Mouse (Mus musculus) lung, embryonic 14.5 days (tissue): ENCODE measurements at regions not wholly inside any gene's neighbourhood (a gene's known extent, or its start where the extent isn't known, plus 50 kb on each side); places are given as distances from the start of the nearest gene placed in this dataset.

Experiments
- ATAC-seq: fragments of 200-750 bp; cut with Nextera tagmentation; 2 replicates; pipeline ENCODE4 v1.8.0; 2017; ENCODE audit warnings: mild to moderate bottlenecking, moderate TSS enrichment, moderate library complexity; ENCODE audit not compliant: insufficient read depth
- DNase-seq: peaks from one replicate; pipeline ENCODE4 v3.0.0-alpha.2; 2015
- H3K27ac ChIP-seq: fragments of 300-500 bp; sonication (generic); 2 replicates; pipeline ENCODE4 v1.5.1; 2014; ENCODE audit warnings: low read depth, mild to moderate bottlenecking, moderate library complexity
- H3K27me3 ChIP-seq: fragments of 300-500 bp; sonication (generic); 2 replicates; pipeline ENCODE4 v1.6.1; 2014; ENCODE audit warnings: low read length, control low read depth; ENCODE audit not compliant: insufficient read depth
- H3K36me3 ChIP-seq: fragments of 300-500 bp; sonication (generic); 2 replicates; pipeline ENCODE4 v1.6.1; 2014; ENCODE audit warnings: control low read depth; ENCODE audit not compliant: insufficient read depth
- H3K4me1 ChIP-seq: fragments of 300-500 bp; sonication (generic); 2 replicates; pipeline ENCODE4 v1.6.1; 2014; ENCODE audit warnings: antibody characterized with exemption, control low read depth; ENCODE audit not compliant: insufficient read depth
- H3K4me2 ChIP-seq: fragments of 300-500 bp; sonication (generic); 2 replicates; pipeline ENCODE4 v1.6.1; 2014; ENCODE audit warnings: mild to moderate bottlenecking
- H3K4me3 ChIP-seq: fragments of 300-500 bp; sonication (generic); 2 replicates; pipeline ENCODE4 v1.5.1; 2014; ENCODE audit warnings: low read depth, low read length
- H3K9ac ChIP-seq: fragments of 300-500 bp; sonication (generic); 2 replicates; pipeline ENCODE4 v1.6.1; 2014
- H3K9me3 ChIP-seq: fragments of 300-500 bp; sonication (generic); 2 replicates; pipeline ENCODE4 v1.6.1; 2016; ENCODE audit warnings: low read depth, low read length, control low read depth
- CTCF ChIP-seq: IDR thresholded peaks from 2 replicates; pipeline ENCODE4 v1.5.1; 2016; ENCODE audit warnings: antibody characterized with exemption, low read depth
- WGBS: fragments of 180-500 bp; shearing (Covaris S2); extraction: QIAGEN DNeasy Blood & Tissue Kit; methylation state at CpG from one replicate; pipeline ENCODE4 v1.1.7; 2014; 5-methylcytosine and 5-hydroxymethylcytosine counted together

DNA sequence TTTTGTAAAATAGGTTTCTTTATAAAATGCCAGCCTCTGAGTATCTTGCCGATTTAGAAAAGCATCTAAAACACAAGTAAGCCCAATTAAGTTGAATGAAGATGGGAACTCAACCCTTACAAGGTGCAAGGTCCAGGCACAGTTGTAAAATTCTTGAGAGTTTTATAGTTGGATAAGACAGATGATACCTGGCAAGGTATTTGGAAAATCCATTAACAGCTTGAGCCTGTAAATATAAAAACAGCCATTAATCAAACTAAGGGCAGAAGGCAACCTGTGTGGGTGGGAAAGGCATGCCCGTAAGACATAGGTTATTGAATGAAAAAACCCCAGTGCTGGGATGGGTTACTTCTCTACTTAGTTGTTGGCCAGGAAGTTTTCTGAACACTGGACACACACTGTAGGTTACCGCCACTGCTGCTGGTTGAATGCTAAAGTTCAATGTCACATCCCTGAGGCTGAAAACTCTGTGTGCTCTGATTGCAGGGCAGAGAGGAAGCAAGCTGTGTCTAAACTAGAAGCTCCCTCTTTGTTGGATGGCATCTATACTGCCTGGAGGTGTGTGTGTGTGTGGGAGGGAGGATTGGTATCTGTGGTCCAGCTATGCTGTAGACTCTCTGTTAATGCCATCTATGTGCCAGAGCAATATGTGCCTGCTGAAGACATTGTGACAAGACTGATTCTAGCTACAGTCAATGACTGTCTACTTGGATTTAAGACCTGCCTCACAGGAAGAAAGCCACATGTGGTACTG, 121.4 kb downstream of the Mbip start:
- Histone ChIP-seq H3K4me2 (no peak overlapping the region), H3K9me3 (no peaks in the 10 kb centered on the region)
- no peak for ATAC-seq

DNA sequence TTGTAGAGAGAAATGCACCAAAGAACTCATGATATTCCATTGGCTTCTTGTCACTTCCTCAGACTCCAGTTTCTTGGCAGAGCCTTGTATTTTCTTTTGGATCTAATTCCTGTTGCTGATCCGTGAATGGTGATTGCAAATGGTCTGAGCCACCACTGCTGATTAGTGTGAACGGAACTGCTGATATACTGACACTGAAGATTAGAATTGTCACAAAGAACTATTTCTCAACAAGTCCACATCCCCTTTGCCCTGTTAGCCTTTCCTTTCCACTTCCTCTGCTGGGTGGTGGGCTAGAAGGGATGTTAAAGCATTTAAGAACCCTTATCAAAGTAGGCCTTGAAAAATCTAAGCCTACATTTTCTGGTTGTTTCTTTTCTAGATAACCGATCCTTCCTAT, 152.2 kb downstream of the Mbip start:
- no peaks in the 10 kb centered on the region for H3K27me3 ChIP-seq
- H3K27ac ChIP-seq, result no peak overlapping the region
- H3K4me2 ChIP-seq, result no peak overlapping the region
- TF ChIP-seq CTCF, result no peak
- 43% methylated on average over 3 of the region's 3 CpGs for WGBS
- no peak overlapping the region for H3K9ac ChIP-seq
- no peaks in the 10 kb centered on the region for H3K4me1 ChIP-seq
- H3K36me3 ChIP-seq, result no peaks in the 10 kb centered on the region
- ATAC-seq, result no peak
- no peak for DNase-seq
- no peaks in the 10 kb centered on the region for H3K9me3 ChIP-seq
- H3K4me3 ChIP-seq, result no peak overlapping the region

More for the DNA sequence above, 121.4 kb downstream of the Mbip start:
- no peak overlapping the region for H3K9ac ChIP-seq
- no peak overlapping the region for H3K27ac ChIP-seq
- TF ChIP-seq CTCF, result no peak
- H3K36me3 ChIP-seq, result no peaks in the 10 kb centered on the region
- WGBS, result 88% methylated on average over 3 of the region's 3 CpGs
- H3K27me3 ChIP-seq, result no peaks in the 10 kb centered on the region
- no peak overlapping the region for H3K4me3 ChIP-seq
- no peak for DNase-seq
- no peaks in the 10 kb centered on the region for H3K4me1 ChIP-seq

DNA sequence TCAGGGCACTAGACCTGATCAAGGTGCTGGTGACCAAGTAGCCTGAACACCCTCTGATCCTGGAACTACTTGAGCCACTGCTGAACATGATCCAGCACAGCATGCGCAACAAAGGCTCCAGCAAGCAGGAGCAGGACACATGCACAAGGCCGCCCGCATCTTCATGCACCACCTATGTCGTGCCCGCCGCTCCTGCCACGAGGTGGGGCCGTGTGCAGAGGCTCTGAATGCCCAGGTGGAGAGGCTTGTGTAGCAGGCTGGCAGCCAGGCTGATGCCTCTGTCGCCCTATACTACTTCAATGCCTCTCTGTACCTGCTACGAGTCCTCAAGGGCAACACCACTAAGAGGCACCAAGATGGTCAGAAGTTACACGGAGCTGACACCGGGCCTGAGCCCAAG, 156.1 kb downstream of the Mbip start:
- WGBS, result 86% methylated on average over 12 of the region's 12 CpGs

DNA sequence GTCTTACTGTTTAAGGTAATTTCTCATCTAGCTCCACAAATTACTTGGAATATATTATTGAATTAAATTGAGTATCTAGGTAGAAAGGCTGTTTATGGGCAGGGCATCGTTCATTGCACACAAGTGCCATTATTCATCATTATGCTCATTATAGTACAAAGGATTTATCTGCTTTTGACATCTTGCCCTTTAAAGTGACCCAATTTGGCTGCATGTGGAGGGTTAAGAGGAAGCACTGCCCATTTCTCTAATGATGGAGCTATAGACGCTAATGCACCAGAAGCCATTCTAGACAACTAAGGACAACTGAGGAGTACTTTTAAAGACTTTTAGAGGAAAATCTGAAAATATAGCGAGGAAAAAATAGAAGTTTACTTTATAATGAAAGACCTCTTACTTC, 185.0 kb downstream of the Mbip start:
- no peaks in the 10 kb centered on the region for H3K9me3 ChIP-seq
- H3K4me1 ChIP-seq, result no peaks in the 10 kb centered on the region
- DNase-seq, result no peak
- H3K36me3 ChIP-seq, result no peaks in the 10 kb centered on the region
- no peak overlapping the region for H3K27ac ChIP-seq
- no peaks in the 10 kb centered on the region for H3K27me3 ChIP-seq
- H3K9ac ChIP-seq, result no peak overlapping the region
- H3K4me2 ChIP-seq, result no peak overlapping the region
- no peak for ATAC-seq
- no peak overlapping the region for H3K4me3 ChIP-seq
- WGBS, result 71% methylated on average over 3 of the region's 3 CpGs
- no peak for TF ChIP-seq CTCF

More for the DNA sequence above, 156.1 kb downstream of the Mbip start:
- Histone ChIP-seq H3K27ac (no peak overlapping the region), H3K9me3 (no peaks in the 10 kb centered on the region), H3K4me1 (no peaks in the 10 kb centered on the region), H3K4me2 (no peak overlapping the region), H3K9ac (no peak overlapping the region), H3K27me3 (no peaks in the 10 kb centered on the region), H3K36me3 (no peaks in the 10 kb centered on the region), H3K4me3 (no peak overlapping the region)
- DNase-seq (no peak), ATAC-seq (no peak)
- no peak for TF ChIP-seq CTCF

DNA sequence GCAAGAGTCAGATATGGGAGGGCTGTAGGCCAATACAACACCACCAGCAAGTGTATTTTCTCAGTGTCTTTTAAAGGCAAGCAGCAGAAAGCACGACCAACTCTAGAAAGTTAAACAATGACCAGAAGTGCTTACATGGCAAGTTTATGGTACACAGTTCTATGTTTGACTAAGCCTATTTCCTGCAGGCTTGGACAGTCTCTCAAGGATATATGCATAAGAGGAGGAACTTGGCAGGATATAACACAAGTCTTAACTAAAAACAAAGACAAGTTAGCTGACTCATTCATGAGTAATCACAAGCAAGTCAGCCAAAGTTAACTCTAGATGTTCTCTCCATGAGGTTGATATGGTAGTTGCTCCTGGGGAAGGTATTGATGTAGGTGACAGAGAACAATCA, 201.3 kb downstream of the Mbip start:
- H3K27me3 ChIP-seq, result no peaks in the 10 kb centered on the region
- no peak overlapping the region for H3K4me3 ChIP-seq
- 38% methylated on average over 1 of the region's 1 CpGs for WGBS
- H3K4me2 ChIP-seq, result no peak overlapping the region
- DNase-seq (peak; percentile 9), ATAC-seq (no peak; the same call in 1 of the 2 replicates)
- H3K4me1 ChIP-seq, result no peaks in the 10 kb centered on the region
- no peak overlapping the region for H3K9ac ChIP-seq
- H3K36me3 ChIP-seq, result no peaks in the 10 kb centered on the region
- no peak for TF ChIP-seq CTCF
- H3K9me3 ChIP-seq, result no peaks in the 10 kb centered on the region
- H3K27ac ChIP-seq, result no peak overlapping the region

DNA sequence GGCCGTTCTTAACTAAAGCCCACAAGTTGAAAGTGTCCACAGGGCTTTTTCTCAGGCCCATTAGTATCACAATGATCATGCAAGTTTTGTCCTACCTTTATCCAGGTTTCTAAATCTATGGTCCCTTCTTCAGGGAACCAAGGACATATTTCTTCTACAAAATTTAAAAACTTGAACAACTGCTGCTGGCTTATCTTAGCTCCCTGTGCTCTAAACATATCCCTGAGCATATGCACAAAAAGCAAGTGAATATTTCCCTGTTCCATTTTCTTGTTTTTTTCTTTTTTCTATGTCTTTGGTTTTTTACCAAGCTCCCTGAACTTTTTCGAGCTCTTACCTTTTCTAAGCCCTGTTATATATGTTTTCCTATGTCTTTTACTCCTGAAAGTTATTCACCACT, 201.9 kb downstream of the Mbip start:
- Histone ChIP-seq H3K4me2 (no peak overlapping the region), H3K9me3 (no peaks in the 10 kb centered on the region), H3K4me1 (no peaks in the 10 kb centered on the region), H3K27ac (no peak overlapping the region), H3K9ac (no peak overlapping the region), H3K4me3 (no peak overlapping the region), H3K27me3 (no peaks in the 10 kb centered on the region), H3K36me3 (no peaks in the 10 kb centered on the region)
- 61% methylated on average over 2 of the region's 2 CpGs for WGBS
- ATAC-seq (no peak), DNase-seq (no peak)
- TF ChIP-seq CTCF, result no peak

DNA sequence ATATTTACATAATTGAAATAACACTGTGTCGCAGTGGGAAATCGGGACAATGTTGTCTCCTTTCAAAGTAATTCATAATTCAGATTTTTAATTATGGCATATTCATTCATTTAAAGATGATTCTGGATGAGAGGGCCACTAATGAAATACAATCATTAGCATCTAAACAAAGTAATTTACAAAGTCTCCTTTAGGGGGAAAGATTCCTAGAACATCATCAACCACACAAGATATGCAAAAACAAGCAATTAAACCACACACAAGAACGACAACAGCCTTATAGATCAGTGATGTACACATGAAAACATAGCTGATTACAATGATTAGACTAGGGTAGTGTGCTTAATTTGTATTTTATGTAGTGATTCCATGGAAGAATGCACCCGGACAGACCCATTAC, 231.2 kb downstream of the Mbip start:
- no peaks in the 10 kb centered on the region for H3K9me3 ChIP-seq
- H3K4me3 ChIP-seq, result no peak overlapping the region
- H3K27me3 ChIP-seq, result no peaks in the 10 kb centered on the region
- no peak for TF ChIP-seq CTCF
- DNase-seq (no peak), ATAC-seq (no peak)
- H3K27ac ChIP-seq, result no peak overlapping the region
- H3K4me2 ChIP-seq, result no peak overlapping the region
- no peak overlapping the region for H3K9ac ChIP-seq
- no peaks in the 10 kb centered on the region for H3K4me1 ChIP-seq
- H3K36me3 ChIP-seq, result no peaks in the 10 kb centered on the region
- WGBS, result 91% methylated on average over 4 of the region's 4 CpGs
